Mouse (Mus musculus) macrophage (primary cell): ENCODE data around the gene B230104I21Rik. TPM values are rescaled to one million over a fixed set of nuclear protein-coding genes. Genes with fewer than 3 reads are reported as not detected.

Experiments used
- H3K27ac ChIP-seq: fragments of 350-480 bp; formaldehyde crosslinking; 2 replicates; pipeline ENCODE4 v1.9.0; 2021
- H3K36me3 ChIP-seq: fragments of 350-480 bp; formaldehyde crosslinking; 2 replicates; pipeline ENCODE4 v1.9.0; 2021; ENCODE audit errors: inconsistent target
- H3K4me3 ChIP-seq: fragments of 350-480 bp; formaldehyde crosslinking; 2 replicates; pipeline ENCODE4 v1.9.0; 2021; ENCODE audit errors: inconsistent target
- H3K79me2 ChIP-seq: fragments of 350-480 bp; formaldehyde crosslinking; 2 replicates; pipeline ENCODE4 v1.9.0; 2021; ENCODE audit errors: inconsistent target
- WGBS: methylation state at CpG from one replicate; pipeline ENCODE4 v1.1.7; 2026; ENCODE audit warnings: inconsistent platforms; ENCODE audit not compliant: missing documents; 5-methylcytosine and 5-hydroxymethylcytosine counted together
- polyA plus RNA-seq: library from polyadenylated mRNA; stranded (reverse); fragments of 250-400 nt; gene quantifications from 3 replicates; pipeline ENCODE4 v1.2.4, GENCODE M21; 2018; ENCODE audit warnings: inconsistent platforms
- total RNA-seq, 78 experiments: library from RNA; depleted of rRNA; stranded (reverse); fragments of 250-400 nt; gene quantifications; 1 replicate in 9 of 78; 2 replicates in 24 of 78; 3 replicates in 43 of 78; 4 replicates in 2 of 78; pipeline ENCODE4 v1.2.4; 2018; ENCODE audit warnings: inconsistent platforms in 56 of 78

The B230104I21Rik gene
- not detected for total RNA-seq (2018; cell fraction: chromatin; rRNA removed)
- not detected for total RNA-seq (2018; cell fraction: cytosol; rRNA removed)
- total RNA-seq (2018; cell fraction: nucleus; rRNA removed) = not detected
- polyA plus RNA-seq = not detected in 3 replicates

DNA sequence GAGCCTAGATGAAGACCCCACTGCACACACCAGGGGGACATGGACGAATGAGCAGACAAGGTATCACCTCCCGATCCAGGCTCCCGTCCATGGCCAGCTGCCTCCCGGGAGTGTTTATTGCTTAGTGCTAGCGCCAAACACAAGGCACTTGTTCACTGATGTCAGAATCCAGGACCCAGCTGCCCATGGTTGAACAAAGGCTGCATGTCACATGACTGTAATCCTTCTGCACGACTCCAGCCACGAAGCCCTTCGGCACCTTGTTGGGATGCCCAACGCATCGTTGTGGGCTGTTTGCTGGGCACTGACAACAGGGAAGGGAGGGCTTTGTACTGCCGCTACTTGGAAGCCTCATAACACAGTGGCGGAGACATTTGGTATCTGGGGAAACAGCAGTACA is at the start of gene B230104I21Rik:
TSS of gene B230104I21Rik (plus strand) at position 367 of the 400 bp plus-strand sequence.
- WGBS = 96% methylated on average over 11 of the region's 12 CpGs
- Histone ChIP-seq H3K79me2 (no peaks in the 10 kb centered on the region), H3K27ac (no peak within 1 kb of the TSS), H3K36me3 (no peaks in the 10 kb centered on the region), H3K4me3 (no peak within 1 kb of the TSS)

- no peak overlapping the region for H3K27ac ChIP-seq
Measured at GRCm38 (mm10) chr4:154293735-154294201, 42.2 kb upstream of the B230104I21Rik start.

DNA sequence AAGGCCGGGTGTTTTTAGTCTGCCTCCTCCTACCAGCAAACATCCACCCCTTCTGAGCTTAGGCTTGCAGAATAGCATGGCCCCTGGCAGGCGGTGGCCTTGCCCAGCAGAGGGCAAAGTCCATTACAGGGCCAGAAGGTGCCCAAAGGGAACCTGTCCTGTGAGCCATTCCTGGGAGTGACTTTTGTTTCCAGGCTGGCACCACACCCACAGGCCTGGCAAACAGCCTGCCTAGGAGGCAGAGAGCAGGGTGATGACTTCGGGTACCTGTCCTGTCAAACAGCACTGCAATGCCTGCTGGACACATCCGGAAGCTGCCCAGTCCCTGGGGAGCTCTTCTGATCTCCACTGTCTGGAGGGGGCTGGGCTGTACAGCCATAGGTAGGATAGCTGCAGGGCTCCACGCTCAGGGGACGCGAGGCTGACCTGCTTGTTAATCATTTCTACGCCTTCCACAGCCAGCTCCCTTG is 41.6 kb upstream of the B230104I21Rik start:
- H3K79me2 ChIP-seq = no peaks in the 10 kb centered on the region
- no peak overlapping the region for H3K27ac ChIP-seq
- H3K4me3 ChIP-seq = no peak overlapping the region
- no peaks in the 10 kb centered on the region for H3K36me3 ChIP-seq
- WGBS = 88% methylated on average over 8 of the region's 8 CpGs

More at GRCm38 (mm10) chr4:154293735-154294201, 42.2 kb upstream of the B230104I21Rik start:
- Histone ChIP-seq H3K79me2 (no peaks in the 10 kb centered on the region), H3K4me3 (no peak overlapping the region), H3K36me3 (no peaks in the 10 kb centered on the region)
- 89% methylated on average over 4 of the region's 4 CpGs for WGBS

DNA sequence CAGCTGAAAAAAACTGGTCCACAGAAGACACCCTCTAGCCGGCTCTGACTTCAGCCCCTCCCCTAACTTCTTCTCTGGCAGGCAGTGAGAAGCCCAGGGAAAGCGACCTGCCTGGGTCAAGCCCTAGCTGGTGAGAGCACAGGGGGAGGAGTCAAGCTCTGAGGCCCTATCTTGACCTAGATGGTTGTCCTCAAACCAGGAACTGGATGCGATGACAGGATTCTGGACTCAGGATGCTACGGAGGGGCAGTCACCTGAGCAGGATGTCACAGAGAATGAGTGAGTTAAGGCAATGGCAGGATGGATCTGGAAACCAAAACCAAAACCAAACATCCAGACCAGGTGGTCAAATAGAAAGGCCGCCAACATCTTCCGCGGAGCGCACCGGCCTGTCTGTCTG is 38.2 kb upstream of the B230104I21Rik start:
- 41% methylated on average over 9 of the region's 9 CpGs for whole genome bisulfite sequencing
- Histone ChIP-seq H3K79me2 (no peaks in the 10 kb centered on the region), H3K4me3 (no peak overlapping the region)

DNA sequence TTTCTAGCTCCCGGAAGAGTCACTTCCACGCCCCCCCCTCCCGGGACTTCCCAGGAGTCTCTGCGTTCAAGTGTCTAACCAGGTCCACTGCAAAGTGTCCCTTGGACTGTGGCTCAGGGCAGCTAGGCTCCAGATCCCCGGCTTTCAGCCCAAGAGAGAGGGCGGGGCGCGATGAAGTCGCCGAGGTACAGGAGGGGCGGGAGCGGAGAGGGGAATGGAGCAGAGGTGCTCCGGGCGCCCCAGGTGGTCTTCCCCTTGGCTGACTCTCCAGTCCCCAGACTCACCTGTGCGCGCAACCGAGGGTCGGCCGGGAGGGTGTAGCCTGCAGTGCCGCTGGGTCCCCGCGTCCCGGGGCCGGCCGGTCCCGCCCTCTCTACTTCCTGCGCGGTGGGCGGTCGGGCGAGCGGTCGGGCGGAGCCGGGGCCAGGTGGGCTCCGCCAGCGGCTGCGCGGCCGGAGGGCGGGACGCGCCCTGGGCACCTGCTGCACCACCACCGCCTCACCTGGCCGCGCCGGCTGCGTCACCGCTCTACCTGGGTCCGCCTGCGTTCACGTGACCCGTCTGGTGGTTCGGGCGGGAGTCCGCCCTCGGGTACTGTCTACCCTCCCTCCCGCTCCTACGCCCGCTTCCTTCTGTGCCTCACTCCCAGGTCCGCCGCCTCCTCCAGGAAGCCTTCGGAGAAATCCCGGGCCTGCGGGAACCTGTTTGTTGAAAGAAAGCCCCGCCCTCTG is 36.2 kb upstream of the B230104I21Rik start:
- Histone ChIP-seq H3K36me3 (no peaks in the 10 kb centered on the region), H3K4me3 (no peak overlapping the region), H3K27ac (no peak overlapping the region), H3K79me2 (no peaks in the 10 kb centered on the region)
- WGBS = 3% methylated on average over 65 of the region's 66 CpGs

More for the DNA sequence above, 38.2 kb upstream of the B230104I21Rik start:
- Histone ChIP-seq H3K27ac (no peak overlapping the region), H3K36me3 (no peaks in the 10 kb centered on the region)

DNA sequence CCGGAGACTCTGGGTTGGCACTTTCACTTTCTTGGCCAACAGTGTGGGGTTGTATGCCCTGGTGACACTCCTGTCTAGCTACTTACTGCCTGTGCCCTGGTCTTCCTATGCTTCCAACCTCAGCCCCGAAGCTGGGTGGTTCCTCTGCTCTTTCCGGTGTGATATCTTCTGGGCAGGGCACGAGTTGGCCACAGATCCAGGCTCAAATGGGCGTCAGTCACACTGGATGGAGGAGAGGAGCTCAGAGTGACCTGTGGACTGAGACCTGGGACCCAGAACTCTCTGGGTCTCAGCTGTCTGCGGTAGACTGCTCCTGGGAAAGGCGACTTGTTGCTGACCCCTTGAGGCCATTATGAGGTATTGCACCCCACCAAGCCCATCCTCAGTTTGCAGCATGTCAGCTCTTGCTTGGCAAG is 34.5 kb upstream of the B230104I21Rik start, which contains the start of gene Arhgef16:
TSS of gene Arhgef16 (minus strand) at position 211 of the 416 bp plus-strand sequence.
- WGBS = 15% methylated on average over 5 of the region's 7 CpGs
- Histone ChIP-seq H3K79me2 (no peaks in the 10 kb centered on the region), H3K4me3 (no peak within 1 kb of the TSS), H3K36me3 (no peaks in the 10 kb centered on the region), H3K27ac (no peak within 1 kb of the TSS)

DNA sequence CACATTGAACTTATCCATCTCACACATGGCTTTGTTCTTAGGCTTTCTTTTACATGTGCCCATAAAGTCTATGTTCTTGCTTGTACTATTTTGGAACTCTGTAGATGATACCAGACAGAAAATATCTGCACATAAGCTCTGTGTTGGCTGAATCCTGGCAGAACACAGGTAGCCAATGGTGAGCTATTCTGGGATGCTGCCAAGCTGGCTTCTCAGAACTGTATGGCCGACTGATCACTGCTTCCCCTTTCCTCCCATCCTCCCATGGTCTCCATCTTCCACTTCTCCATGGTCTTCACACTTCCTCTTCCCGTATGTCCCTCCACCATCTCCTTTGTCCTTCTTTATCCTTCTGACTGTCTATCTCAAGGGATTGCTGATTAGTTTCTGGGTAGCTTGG is 26.8 kb upstream of the B230104I21Rik start:
- WGBS = 25% methylated on average over 2 of the region's 2 CpGs
- H3K79me2 ChIP-seq = no peaks in the 10 kb centered on the region
- no peaks in the 10 kb centered on the region for H3K36me3 ChIP-seq
- H3K27ac ChIP-seq = no peak overlapping the region
- H3K4me3 ChIP-seq = no peak overlapping the region

- 88% methylated on average over 9 of the region's 9 CpGs for WGBS
- Histone ChIP-seq H3K79me2 (no peaks in the 10 kb centered on the region), H3K36me3 (no peaks in the 10 kb centered on the region)
Measured at GRCm38 (mm10) chr4:154310576-154311262, 25.2 kb upstream of the B230104I21Rik start.

GRCm38 (mm10) chr4:154312143-154312812 is 23.6 kb upstream of the B230104I21Rik start:
- H3K4me3 ChIP-seq = no peak overlapping the region

More at GRCm38 (mm10) chr4:154310576-154311262, 25.2 kb upstream of the B230104I21Rik start:
- no peak overlapping the region for H3K27ac ChIP-seq
- H3K4me3 ChIP-seq = no peak overlapping the region

DNA sequence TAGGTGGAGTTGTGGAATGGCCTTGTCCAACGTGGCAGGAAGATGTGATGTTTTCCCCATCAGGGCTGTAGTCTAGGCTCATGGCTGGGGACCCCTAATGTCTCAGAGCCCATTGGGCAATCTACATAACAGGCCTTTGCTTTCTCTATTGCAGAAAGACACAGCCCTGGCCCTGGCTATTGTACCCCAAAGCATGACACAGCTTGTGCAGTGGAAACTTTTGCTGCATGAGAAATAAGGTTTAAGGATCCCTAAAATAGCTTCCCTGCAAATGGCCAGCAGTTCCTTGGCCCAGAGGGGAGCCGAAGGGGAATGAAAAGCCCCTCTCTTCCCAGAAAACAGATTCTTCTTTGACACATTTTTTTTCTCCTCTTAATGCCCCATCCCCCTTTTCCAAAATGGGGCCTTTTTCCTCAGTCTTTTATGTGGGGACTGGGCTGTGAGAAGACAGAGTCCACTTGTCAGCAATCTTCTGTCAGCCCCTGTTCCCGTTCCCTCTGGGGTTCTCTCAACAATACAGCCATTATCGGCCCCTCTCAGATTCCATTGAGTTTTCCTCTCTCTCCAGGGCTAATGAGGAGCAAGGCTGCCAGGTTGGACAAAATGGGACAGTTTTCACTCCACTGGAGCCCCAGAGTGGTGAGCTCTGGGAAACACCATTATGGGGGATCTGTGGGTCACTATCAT is 22.8 kb upstream of the B230104I21Rik start:
- H3K36me3 ChIP-seq = no peaks in the 10 kb centered on the region
- no peaks in the 10 kb centered on the region for H3K79me2 ChIP-seq
- no peak overlapping the region for H3K4me3 ChIP-seq
- 73% methylated on average over 4 of the region's 4 CpGs for WGBS
- H3K27ac ChIP-seq = no peak overlapping the region

More at GRCm38 (mm10) chr4:154312143-154312812, 23.6 kb upstream of the B230104I21Rik start:
- Histone ChIP-seq H3K27ac (no peak overlapping the region), H3K36me3 (no peaks in the 10 kb centered on the region), H3K79me2 (no peaks in the 10 kb centered on the region)
- 86% methylated on average over 2 of the region's 2 CpGs for WGBS

DNA sequence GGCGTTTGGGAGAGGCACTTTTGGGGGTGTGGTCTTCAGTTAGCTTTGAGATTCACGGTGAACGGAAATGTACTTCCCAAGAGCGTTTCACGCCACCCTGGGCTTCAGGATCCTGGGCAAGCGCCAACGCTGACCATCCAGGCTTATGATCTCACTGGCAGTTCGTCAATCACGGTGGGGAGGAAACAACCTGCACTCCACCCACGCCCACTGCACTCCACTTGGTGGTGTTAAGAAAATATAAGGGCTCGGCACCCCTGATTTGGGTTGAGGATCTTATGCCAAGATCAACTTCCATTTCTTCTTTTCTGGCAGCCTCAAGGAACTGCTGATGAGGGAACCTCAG is 22.3 kb upstream of the B230104I21Rik start:
- no peak overlapping the region for H3K4me3 ChIP-seq
- H3K36me3 ChIP-seq = no peaks in the 10 kb centered on the region
- H3K79me2 ChIP-seq = no peaks in the 10 kb centered on the region
- 86% methylated on average over 11 of the region's 11 CpGs for WGBS
- no peak overlapping the region for H3K27ac ChIP-seq

DNA sequence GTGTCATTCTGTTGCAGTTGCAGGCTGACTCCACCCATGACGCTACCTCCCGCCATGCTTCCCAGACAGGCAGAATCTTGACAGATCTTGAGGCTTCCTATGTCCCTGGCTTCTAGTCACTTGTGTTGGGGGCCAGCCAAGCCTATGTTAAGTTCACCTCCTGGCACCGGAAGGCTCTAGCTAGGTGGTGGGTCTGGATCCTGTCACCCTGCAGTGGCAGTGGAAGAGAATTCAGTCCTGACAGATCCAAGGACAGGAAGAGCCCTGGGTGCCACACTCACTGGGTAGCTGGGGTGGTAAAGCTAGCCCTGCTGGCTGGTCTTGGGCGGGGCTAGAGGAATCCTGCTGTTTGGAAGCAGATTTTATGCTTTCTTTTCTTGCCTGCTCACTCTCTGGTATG is 10.5 kb upstream of the B230104I21Rik start:
- no peak overlapping the region for H3K27ac ChIP-seq
- H3K4me3 ChIP-seq = no peak overlapping the region
- H3K79me2 ChIP-seq = no peaks in the 10 kb centered on the region
- whole genome bisulfite sequencing = 95% methylated on average over 4 of the region's 4 CpGs
- H3K36me3 ChIP-seq = no peaks in the 10 kb centered on the region

DNA sequence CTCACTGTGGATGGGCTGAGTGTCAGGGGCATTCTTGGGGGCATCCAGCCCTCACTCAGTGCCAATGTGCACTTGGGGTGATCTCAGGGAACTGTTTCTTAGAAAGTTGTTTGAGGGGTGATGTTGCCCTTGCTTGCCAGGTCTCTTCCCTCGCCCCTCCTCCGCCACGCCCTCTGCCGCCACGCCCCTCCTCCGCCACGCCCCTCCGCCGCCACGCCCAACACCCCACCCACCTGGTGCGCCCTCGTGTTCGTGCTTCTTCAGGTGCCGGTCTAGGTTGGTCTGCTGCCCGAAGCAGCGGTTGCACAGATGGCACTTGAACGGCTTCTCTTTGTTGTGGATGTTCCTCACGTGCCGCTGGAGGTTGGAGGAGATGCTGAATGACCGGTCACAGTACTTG is 7.5 kb upstream of the B230104I21Rik start:
- no peak overlapping the region for H3K27ac ChIP-seq
- H3K36me3 ChIP-seq = no peaks in the 10 kb centered on the region
- no peak overlapping the region for H3K4me3 ChIP-seq
- 82% methylated on average over 20 of the region's 20 CpGs for WGBS
- no peaks in the 10 kb centered on the region for H3K79me2 ChIP-seq

DNA sequence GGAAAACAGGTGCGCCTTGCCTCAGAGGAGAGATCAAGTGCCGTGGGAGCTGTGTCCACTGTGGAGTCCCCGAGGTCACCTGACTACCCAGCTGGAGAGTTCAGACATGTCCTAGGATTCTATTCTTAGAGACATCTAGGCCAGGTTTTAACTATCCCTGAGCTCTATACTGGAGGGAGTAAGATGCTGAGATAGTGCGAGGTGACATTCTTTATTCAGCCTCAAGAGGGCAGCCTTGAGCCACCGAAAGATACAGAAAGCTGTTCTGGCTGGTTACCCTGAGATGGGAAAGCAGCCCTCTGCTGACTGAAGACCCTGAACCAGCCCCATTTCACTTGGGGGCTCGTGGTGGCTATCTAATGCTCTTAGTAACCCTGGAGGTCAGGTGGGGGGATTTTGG is 7.1 kb upstream of the B230104I21Rik start:
- Histone ChIP-seq H3K36me3 (no peaks in the 10 kb centered on the region), H3K79me2 (no peaks in the 10 kb centered on the region), H3K4me3 (no peak overlapping the region), H3K27ac (no peak overlapping the region)
- WGBS = 46% methylated on average over 6 of the region's 6 CpGs
